Mouse (Mus musculus) adrenal gland, adult 2 months (tissue): ENCODE measurements around the gene Dync2li1. TPM values are rescaled to one million over a fixed set of nuclear protein-coding genes. Genes with fewer than 3 reads are reported as not detected.

Experiments used
- DNase-seq: peaks from one replicate; pipeline ENCODE4 v3.0.0; 2021
- long read RNA-seq: library from polyadenylated mRNA; stranded (forward); transcript quantifications from one replicate; pipeline ENCODE4 v2.0.0, GENCODE M21; 2021
- polyA plus RNA-seq: library from polyadenylated mRNA; depleted of rRNA; stranded (reverse); fragments of >200 nt; gene quantifications from 2 replicates; pipeline ENCODE4 v1.2.3, GENCODE M21; 2012; rRNA removed
- total RNA-seq, 2 experiments: library from RNA; stranded (reverse); gene quantifications; 2 replicates each; pipeline ENCODE4 v1.2.3; 2021

The Dync2li1 gene
- 10 to 100 TPM; 19.1 to 40.9 TPM for total RNA-seq
- polyA plus RNA-seq = 0.52 and 0.88 TPM in 2 replicates
- long read RNA-seq, transcript Dync2li1-201 (13 exons, 1,354 nt) = major isoform, 38 of 41 reads
- long read RNA-seq, partial matches to known transcripts = 0 of 41 reads
- long read RNA-seq, other reads (novel, unspliced or antisense) = 3 of 41 reads

- peak; percentile 90 for DNase-seq
Observed at GRCm38 (mm10) chr17:84626276-84626856, at the start of gene Dync2li1. TSS of gene Dync2li1 (plus strand) at chr17:84626496.

- DNase-seq = no peak
Observed at GRCm38 (mm10) chr17:84576621-84577293, 49.5 kb upstream of the Dync2li1 start.

- no peak for DNase-seq
Observed at GRCm38 (mm10) chr17:84579249-84579648, 47.0 kb upstream of the Dync2li1 start.

- DNase-seq = no peak
Observed at GRCm38 (mm10) chr17:84579817-84580216, 46.5 kb upstream of the Dync2li1 start.

GRCm38 (mm10) chr17:84580821-84581220, 45.5 kb upstream of the Dync2li1 start:
- no peak for DNase-seq

GRCm38 (mm10) chr17:84581740-84582414, 44.4 kb upstream of the Dync2li1 start:
- DNase-seq = no peak

GRCm38 (mm10) chr17:84584107-84584506, 42.2 kb upstream of the Dync2li1 start:
- DNase-seq = no peak

- no peak for DNase-seq
Observed at GRCm38 (mm10) chr17:84585104-84585503, 41.2 kb upstream of the Dync2li1 start.

- no peak for DNase-seq
Observed at GRCm38 (mm10) chr17:84590065-84590464, 36.2 kb upstream of the Dync2li1 start.

GRCm38 (mm10) chr17:84591431-84592150, 34.7 kb upstream of the Dync2li1 start:
- DNase-seq = no peak

GRCm38 (mm10) chr17:84596015-84596441, 30.3 kb upstream of the Dync2li1 start:
- no peak for DNase-seq

- DNase-seq = no peak
Observed at GRCm38 (mm10) chr17:84596501-84596900, 29.8 kb upstream of the Dync2li1 start.

- no peak for DNase-seq
Observed at GRCm38 (mm10) chr17:84597859-84598258, 28.4 kb upstream of the Dync2li1 start.

- no peak for DNase-seq
Observed at GRCm38 (mm10) chr17:84598928-84599327, 27.4 kb upstream of the Dync2li1 start.

- no peak for DNase-seq
Observed at GRCm38 (mm10) chr17:84600051-84600983, 26.0 kb upstream of the Dync2li1 start.

- DNase-seq = no peak
Observed at GRCm38 (mm10) chr17:84601805-84602204, 24.5 kb upstream of the Dync2li1 start.

GRCm38 (mm10) chr17:84603202-84603627, 23.1 kb upstream of the Dync2li1 start:
- DNase-seq = no peak

- no peak for DNase-seq
Observed at GRCm38 (mm10) chr17:84603709-84604420, 22.4 kb upstream of the Dync2li1 start.

GRCm38 (mm10) chr17:84606976-84607375, 19.3 kb upstream of the Dync2li1 start:
- no peak for DNase-seq

GRCm38 (mm10) chr17:84607617-84608016, 18.7 kb upstream of the Dync2li1 start:
- DNase-seq = no peak
